Mouse (Mus musculus) gastrocnemius, postnatal 14 days (tissue): Measurements from ENCODE around the gene Gm11559. TPM values are rescaled to one million over a fixed set of nuclear protein-coding genes. Genes with fewer than 3 reads are reported as not detected.
"Not testable (repeated sequence)": the region's sequence is repeated elsewhere in the genome, so short reads cannot be mapped to it uniquely, and the experiment has no call there.

Experiments
- DNase-seq: peaks from one replicate; pipeline ENCODE4 v3.0.0; 2021; ENCODE audit warnings: mixed read lengths
- intact Hi-C: fragments of 180-260 bp; cut with DNase I; formaldehyde crosslinking; loops from one replicate; pipeline ENCODE4 v1.15.1; 2025; ENCODE audit warnings: low total_unique reads
- long read RNA-seq, 2 experiments: library from polyadenylated mRNA; stranded (forward); transcript quantifications; one replicate each; pipeline ENCODE4 v2.0.0; 2021
- total RNA-seq, 2 experiments: library from RNA; stranded (reverse); gene quantifications; 2 replicates each; pipeline ENCODE4 v1.2.3; 2021

The Gm11559 gene
- total RNA-seq: not detected
- long read RNA-seq, experiment 1: 0 reads
- long read RNA-seq, experiment 2: 0 reads

DNA sequence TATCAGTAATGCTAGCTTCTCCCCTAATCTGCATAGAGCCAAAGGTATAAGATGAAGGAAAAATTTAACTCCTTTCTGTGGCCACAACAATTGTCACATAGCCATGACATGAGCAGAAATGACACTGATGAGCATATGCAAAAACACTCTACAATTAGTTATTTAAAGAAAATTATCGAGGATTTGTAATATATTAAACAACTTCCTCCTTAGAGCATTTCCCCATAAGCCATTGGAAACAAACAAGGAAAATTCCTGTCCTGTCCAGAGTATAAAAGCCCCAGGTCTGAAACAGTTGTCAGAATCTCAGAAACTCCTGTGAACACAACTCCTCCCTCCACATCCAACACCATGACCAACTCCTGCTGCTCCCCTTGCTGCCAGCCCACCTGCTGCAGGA is at the start of gene Gm11559:
TSS of gene Gm11559 (plus strand) at position 301 of the 400 bp plus-strand sequence.
- intact Hi-C loops, DNase-seq: not testable (repeated sequence)

DNA sequence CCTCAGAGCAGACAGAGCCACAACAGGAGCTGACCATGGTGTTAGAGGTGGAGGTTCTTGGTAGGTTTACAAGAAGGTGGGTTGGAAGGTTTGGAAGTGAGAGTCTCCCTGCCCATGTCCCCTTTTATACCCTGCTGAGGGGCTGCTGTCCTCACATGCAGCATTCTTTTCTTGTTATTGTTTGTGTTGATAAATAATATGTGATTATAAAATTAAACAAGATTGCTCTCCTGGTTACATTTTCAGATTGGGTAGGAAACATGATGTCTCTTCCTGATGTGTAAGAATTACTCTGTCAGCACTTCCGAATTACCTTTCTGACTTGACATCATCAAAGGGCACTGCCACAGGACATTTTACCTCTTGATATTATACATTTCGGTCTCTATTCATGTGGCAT is 48.7 kb upstream of the Gm11559 start, which contains the start of gene Gm11564:
TSS of gene Gm11564 (minus strand) at position 101 of the 400 bp plus-strand sequence.
- DNase-seq, intact Hi-C loops: not testable (repeated sequence)

DNA sequence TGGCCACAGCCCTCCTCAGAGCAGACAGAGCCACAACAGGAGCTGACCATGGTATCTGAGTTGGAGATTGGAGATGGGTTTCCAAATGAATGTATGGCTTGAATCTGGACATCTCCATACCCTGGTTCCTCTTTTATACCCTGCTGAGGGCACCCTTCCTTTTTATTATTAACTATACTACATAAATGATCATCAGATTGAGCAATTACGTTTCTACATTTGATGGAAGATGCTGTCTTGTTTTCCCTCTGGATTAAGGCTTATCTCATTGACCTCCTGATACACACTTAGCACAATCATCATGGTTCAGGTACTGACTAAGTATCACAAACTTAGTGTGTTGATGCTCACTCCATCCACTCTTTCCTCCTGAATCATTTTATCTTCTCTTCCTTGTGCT is 26.3 kb upstream of the Gm11559 start, which contains the start of gene 2300003K06Rik:
TSS of gene 2300003K06Rik (minus strand) at position 101 of the 400 bp plus-strand sequence.
- no peak for DNase-seq
- intact Hi-C loops: no loop called here

DNA sequence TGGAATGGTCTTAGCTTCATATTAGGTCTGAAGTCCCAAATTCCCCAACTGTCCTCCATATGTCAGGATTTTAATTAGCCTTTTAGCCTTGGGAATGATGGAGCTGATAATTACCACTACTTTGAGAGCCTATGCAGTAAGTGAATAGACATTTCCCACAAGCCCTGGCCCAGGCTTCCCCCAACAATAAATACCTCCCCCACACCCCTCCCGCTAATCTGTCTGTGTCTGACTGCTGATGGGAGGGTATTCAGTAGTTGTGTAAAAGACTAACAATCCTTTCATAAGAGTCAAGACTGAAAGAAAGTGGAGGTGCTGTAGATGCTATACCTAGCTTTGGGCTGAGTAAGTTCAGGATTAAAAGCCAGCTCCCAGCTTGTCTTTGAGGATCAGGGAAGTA is 22.1 kb upstream of the Gm11559 start:
- intact Hi-C loops: no loop called here
- no peak for DNase-seq

DNA sequence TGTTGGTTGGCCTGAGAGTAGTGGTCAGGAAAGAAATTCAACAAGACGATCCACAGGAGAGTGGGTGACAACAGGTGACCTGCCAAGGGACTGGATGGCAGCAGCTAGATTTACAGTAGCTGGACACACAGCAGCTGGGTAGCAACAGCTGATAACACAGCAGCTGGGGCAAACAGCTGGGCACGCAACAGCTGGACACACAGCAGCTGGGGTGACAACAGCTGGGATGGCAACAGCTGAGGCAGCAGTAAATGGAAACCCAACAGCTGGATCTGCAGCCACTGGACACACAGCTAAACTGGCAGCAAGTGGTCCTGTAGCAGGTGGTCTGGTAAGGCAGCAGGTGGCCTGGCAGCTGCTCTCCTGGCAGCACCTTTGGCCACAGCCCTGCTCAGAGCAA is 17.5 kb upstream of the Gm11559 start:
- DNase-seq: no peak
- intact Hi-C loops: no loop called here

DNA sequence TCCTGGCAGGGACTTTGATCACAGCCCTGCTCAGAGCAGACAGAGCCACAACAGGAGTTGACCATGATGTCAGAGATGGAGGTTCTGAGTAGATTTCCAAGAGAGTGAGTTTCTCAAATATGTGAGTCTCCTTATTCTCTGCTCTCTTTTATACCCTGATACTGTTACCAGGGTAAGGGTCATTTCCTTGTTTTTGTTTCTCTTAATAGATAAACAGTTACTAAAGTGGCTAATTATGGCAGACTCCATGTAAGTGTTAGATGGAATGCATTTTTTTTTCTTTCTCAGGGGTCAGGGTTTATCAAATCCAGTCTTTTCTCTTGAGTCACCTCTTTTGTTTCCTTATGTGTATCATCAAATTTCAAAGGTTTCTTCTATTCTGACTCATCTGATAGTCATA is 12.8 kb upstream of the Gm11559 start, which contains the start of gene Krtap4-16:
TSS of gene Krtap4-16 (minus strand) at position 101 of the 400 bp plus-strand sequence.
- no peak for DNase-seq
- intact Hi-C loops: no loop called here

DNA sequence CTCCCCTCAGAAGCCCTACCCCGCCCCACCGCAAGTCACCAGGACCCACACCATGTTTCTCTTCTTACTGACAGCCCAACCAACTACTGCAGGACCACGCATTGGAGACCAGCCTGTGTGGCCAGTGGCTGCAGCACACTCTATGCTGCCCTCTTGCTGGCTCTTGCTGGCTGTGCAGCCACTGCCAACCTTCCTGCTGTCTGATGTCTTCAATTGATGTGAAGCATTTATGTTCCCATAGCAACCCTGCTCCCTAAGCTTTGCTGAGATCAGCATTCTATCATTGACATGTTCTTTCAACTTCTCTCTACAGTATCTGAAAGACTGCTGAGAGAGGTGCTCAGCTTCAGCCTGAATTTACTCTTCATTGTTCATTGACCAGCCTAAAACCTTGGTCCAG is 10.2 kb upstream of the Gm11559 start:
- DNase-seq: no peak
- intact Hi-C loops: no loop called here

DNA sequence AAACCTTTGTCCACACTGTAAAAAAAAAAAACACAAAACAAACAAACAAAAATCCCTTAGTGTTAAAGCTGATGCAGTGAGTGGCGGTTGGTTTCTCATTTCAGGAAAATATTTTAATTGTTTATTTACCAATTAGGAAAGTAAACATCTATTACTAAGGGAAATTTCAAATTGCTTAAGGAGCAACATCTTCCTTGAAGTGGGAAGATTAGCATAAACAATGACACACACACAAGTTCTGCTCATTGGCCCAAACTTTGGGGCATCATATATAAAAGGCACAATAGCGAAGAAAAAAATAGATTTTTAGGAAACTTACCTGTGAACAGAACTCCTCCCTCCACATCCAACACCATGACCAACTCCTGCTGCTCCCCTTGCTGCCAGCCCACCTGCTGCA is 6.7 kb upstream of the Gm11559 start, which contains the start of gene Gm11568:
TSS of gene Gm11568 (plus strand) at position 301 of the 400 bp plus-strand sequence.
- no peak for DNase-seq
- intact Hi-C loops: no loop called here

DNA sequence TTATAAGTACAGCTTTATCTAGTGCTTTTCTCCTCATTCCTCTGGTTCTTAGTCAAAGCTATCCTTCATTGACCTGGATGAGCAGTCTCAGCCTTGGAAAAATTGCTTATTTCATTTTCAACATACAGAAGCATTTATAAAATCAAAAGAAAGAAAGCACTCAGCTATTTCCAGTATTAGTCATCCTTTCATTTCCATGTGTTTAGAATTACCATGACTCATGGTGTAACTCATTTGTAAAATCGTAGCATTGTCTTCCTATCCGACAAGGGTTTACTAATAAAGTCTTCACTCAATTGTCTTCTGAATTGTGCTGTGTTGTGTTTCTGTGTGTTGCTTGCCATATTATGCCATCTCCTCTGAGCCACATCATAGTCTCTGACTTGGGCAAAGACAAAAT is 5.5 kb upstream of the Gm11559 start:
- DNase-seq: no peak
- intact Hi-C loops: no loop called here

DNA sequence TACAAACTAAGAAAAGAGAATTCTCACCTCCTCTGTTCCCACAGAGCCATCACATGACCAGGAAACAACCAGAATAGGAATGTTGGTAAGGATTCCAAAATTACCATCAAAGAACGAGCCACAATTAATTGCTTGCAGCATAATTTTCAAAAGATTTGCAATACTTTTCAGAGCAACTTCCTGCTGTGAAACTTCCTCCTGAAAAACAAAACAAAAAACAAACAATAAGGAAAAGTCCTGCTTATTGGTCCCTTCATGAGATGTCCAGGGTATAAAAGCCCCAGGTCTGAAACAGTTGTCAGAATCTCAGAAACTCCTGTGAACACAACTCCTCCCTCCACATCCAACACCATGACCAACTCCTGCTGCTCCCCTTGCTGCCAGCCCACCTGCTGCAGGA is 8.8 kb downstream of the Gm11559 start, which contains the start of gene Krtap9-1:
TSS of gene Krtap9-1 (plus strand) at position 301 of the 400 bp plus-strand sequence.
- intact Hi-C loops, DNase-seq: not testable (repeated sequence)

DNA sequence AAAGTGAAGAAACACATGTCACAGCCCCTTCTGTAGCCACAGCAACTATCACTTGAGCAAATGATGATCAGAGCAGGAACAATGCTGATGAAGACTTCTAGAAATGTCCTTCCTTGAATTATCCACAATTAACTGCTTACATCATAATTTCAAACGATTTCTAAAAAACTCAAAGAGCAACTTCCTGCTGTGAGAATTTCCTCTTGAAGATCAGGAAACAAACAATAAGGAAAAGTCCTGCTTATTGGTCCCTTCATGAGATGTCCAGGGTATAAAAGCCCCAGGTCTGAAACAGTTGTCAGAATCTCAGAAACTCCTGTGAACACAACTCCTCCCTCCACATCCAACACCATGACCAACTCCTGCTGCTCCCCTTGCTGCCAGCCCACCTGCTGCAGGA is 14.6 kb downstream of the Gm11559 start, which contains the start of gene Gm11567:
TSS of gene Gm11567 (plus strand) at position 301 of the 400 bp plus-strand sequence.
- intact Hi-C loops: not testable (repeated sequence)

DNA sequence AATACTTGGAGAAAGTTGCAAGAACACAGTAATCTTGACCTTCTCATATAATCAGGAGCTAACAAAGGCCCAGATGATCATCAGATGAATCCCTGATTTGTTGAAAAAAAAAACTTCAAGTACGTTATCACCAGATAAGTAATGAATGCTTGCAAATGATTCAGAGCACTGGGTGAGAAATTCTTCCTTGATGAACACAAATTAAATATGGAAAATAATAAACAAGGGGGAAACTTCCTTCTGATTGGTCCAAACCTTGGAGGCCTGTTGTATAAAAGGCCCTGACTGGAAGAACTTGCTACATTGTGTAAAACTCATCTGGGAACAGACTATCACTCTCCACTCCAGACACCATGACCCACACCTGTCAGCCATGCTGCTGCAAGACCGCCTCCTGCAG is 43.3 kb downstream of the Gm11559 start, which contains the start of gene Krtap31-1:
TSS of gene Krtap31-1 (plus strand) at position 301 of the 400 bp plus-strand sequence.
- no peak for DNase-seq
- intact Hi-C loops: no loop called here

More for the DNA sequence above, 14.6 kb downstream of the Gm11559 start, which contains the start of gene Gm11567:
- not testable (repeated sequence) for DNase-seq

DNA sequence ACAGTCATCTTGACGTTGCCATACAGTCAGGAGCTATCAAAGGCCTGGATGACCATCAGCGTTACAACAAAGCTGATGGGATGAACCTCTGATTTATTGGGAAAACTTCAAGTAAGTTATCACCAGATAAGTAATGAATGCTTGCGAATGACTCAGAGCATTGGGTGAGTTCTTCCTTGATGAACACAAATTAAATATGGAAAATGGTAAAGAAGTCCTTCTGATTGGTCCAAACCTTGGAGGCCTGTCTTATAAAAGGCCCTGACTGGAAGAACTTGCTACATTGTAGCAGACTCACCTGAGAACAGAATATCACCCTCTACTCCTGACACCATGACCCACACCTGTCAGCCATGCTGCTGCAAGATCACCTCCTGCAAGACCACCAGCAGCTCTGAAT is 50.2 kb downstream of the Gm11559 start, which contains the start of gene Gm11565:
TSS of gene Gm11565 (plus strand) at position 301 of the 400 bp plus-strand sequence.
- intact Hi-C loops: no loop called here
- DNase-seq: no peak

Other genes starting within 250 kb of the Gm11559 start
- not detected for gene Krtap2-4, start 249.6 kb upstream of the Gm11559 start, total RNA-seq
- not detected for gene Gm11562, start 244.0 kb upstream of the Gm11559 start, total RNA-seq
- not detected for gene Krtap4-1, start 236.2 kb upstream of the Gm11559 start, total RNA-seq
- gene Krtap4-2, start 229.4 kb upstream of the Gm11559 start, total RNA-seq: not detected
- not detected for gene Krtap4-7, start 220.4 kb upstream of the Gm11559 start, total RNA-seq
- gene Gm11555, start 214.2 kb upstream of the Gm11559 start, total RNA-seq: not detected
- not detected for gene Gm11563, start 205.5 kb upstream of the Gm11559 start, total RNA-seq
- gene Krtap4-6, start 198.5 kb upstream of the Gm11559 start, total RNA-seq: not detected
- gene Gm14190, start 173.7 kb upstream of the Gm11559 start, total RNA-seq: not detected
- gene Gm14180, start 130.2 kb upstream of the Gm11559 start, total RNA-seq: not detected
- gene Gm11595, start 91.6 kb upstream of the Gm11559 start, total RNA-seq: not detected
- not detected for gene Krtap4-8, start 83.8 kb upstream of the Gm11559 start, total RNA-seq
- gene Krtap4-9, start 79.3 kb upstream of the Gm11559 start, total RNA-seq: not detected
- not detected for gene Gm11596, start 71.0 kb upstream of the Gm11559 start, total RNA-seq
- gene Gm11569, start 65.5 kb upstream of the Gm11559 start, total RNA-seq: not detected
- gene Gm11554, start 60.0 kb upstream of the Gm11559 start, total RNA-seq: not detected
- not detected for gene Krtap4-13, start 54.6 kb upstream of the Gm11559 start, total RNA-seq
- gene Gm11564, start 48.8 kb upstream of the Gm11559 start, total RNA-seq: not detected
- gene 2300003K06Rik, start 26.4 kb upstream of the Gm11559 start, total RNA-seq: not detected
- not detected for gene Krtap4-16, start 12.9 kb upstream of the Gm11559 start, total RNA-seq
- gene Gm11568, start 6.6 kb upstream of the Gm11559 start, total RNA-seq: not detected
- gene Krtap9-1, start 8.9 kb downstream of the Gm11559 start, total RNA-seq: not detected
- gene Gm11567, start 14.7 kb downstream of the Gm11559 start, total RNA-seq: not detected
- gene Krtap31-1, start 43.4 kb downstream of the Gm11559 start, total RNA-seq: not detected
- gene Gm11565, start 50.3 kb downstream of the Gm11559 start, total RNA-seq: not detected
- not detected for gene Krtap31-2, start 71.8 kb downstream of the Gm11559 start, total RNA-seq
- gene Krtap9-5, start 84.0 kb downstream of the Gm11559 start, total RNA-seq: not detected
- not detected for gene Krtap29-1, start 114.6 kb downstream of the Gm11559 start, total RNA-seq
- not detected for gene Krtap16-1, start 122.1 kb downstream of the Gm11559 start, total RNA-seq
- gene Krtap17-1, start 129.5 kb downstream of the Gm11559 start, total RNA-seq: not detected
- under 1 TPM in 1 of 2 experiments, not detected in 1; 0.16 TPM for gene Krt33a, start 151.7 kb downstream of the Gm11559 start, total RNA-seq
- gene Krt33b, start 165.4 kb downstream of the Gm11559 start, total RNA-seq: under 1 TPM in 1 of 2 experiments, not detected in 1; 0.31 TPM
- gene Krt34, start 177.1 kb downstream of the Gm11559 start, total RNA-seq: not detected
- not detected for gene Krt31, start 186.1 kb downstream of the Gm11559 start, total RNA-seq
- gene Krt32, start 223.8 kb downstream of the Gm11559 start, total RNA-seq: not detected
- not detected for gene Krt35, start 231.8 kb downstream of the Gm11559 start, total RNA-seq
- gene Krt36, start 241.2 kb downstream of the Gm11559 start, total RNA-seq: not detected